Mouse (Mus musculus) lung, embryonic 14.5 days (tissue): ENCODE results near the gene Itm2b. TPM values are rescaled to one million over a fixed set of nuclear protein-coding genes. Genes with fewer than 3 reads are reported as not detected.

Experiments
- ATAC-seq: fragments of 200-750 bp; cut with Nextera tagmentation; 2 replicates; pipeline ENCODE4 v1.8.0; 2017; ENCODE audit warnings: mild to moderate bottlenecking, moderate TSS enrichment, moderate library complexity; ENCODE audit not compliant: insufficient read depth
- DNase-seq: peaks from one replicate; pipeline ENCODE4 v3.0.0-alpha.2; 2015
- H3K27ac ChIP-seq: fragments of 300-500 bp; sonication (generic); 2 replicates; pipeline ENCODE4 v1.5.1; 2014; ENCODE audit warnings: low read depth, mild to moderate bottlenecking, moderate library complexity
- H3K27me3 ChIP-seq: fragments of 300-500 bp; sonication (generic); 2 replicates; pipeline ENCODE4 v1.6.1; 2014; ENCODE audit warnings: low read length, control low read depth; ENCODE audit not compliant: insufficient read depth
- H3K36me3 ChIP-seq: fragments of 300-500 bp; sonication (generic); 2 replicates; pipeline ENCODE4 v1.6.1; 2014; ENCODE audit warnings: control low read depth; ENCODE audit not compliant: insufficient read depth
- H3K4me1 ChIP-seq: fragments of 300-500 bp; sonication (generic); 2 replicates; pipeline ENCODE4 v1.6.1; 2014; ENCODE audit warnings: antibody characterized with exemption, control low read depth; ENCODE audit not compliant: insufficient read depth
- H3K4me2 ChIP-seq: fragments of 300-500 bp; sonication (generic); 2 replicates; pipeline ENCODE4 v1.6.1; 2014; ENCODE audit warnings: mild to moderate bottlenecking
- H3K4me3 ChIP-seq: fragments of 300-500 bp; sonication (generic); 2 replicates; pipeline ENCODE4 v1.5.1; 2014; ENCODE audit warnings: low read depth, low read length
- H3K9ac ChIP-seq: fragments of 300-500 bp; sonication (generic); 2 replicates; pipeline ENCODE4 v1.6.1; 2014
- H3K9me3 ChIP-seq: fragments of 300-500 bp; sonication (generic); 2 replicates; pipeline ENCODE4 v1.6.1; 2016; ENCODE audit warnings: low read depth, low read length, control low read depth
- CTCF ChIP-seq: IDR thresholded peaks from 2 replicates; pipeline ENCODE4 v1.5.1; 2016; ENCODE audit warnings: antibody characterized with exemption, low read depth
- whole genome bisulfite sequencing: fragments of 180-500 bp; shearing (Covaris S2); extraction: QIAGEN DNeasy Blood & Tissue Kit; methylation state at CpG from one replicate; pipeline ENCODE4 v1.1.7; 2014; 5-methylcytosine and 5-hydroxymethylcytosine counted together
- polyA plus RNA-seq: library from polyadenylated mRNA; unstranded; fragments of >200 nt; fragmentation: Nextera tagmentation; extraction: Ambion mirVana; gene quantifications from 2 replicates; pipeline ENCODE4 v1.2.1, GENCODE M21; 2014

Gene Itm2b
- polyA plus RNA-seq = 630 and 663 TPM in 2 replicates

GRCm38 (mm10) chr14:73384913-73385719 is at the start of gene Itm2b:
TSS of gene Itm2b (minus strand) at chr14:73385289.
- Histone ChIP-seq H3K27me3 (no peaks in the 10 kb centered on the region), H3K4me2 (peak within 1 kb of the TSS; percentile 79), H3K9me3 (no peaks in the 10 kb centered on the region), H3K4me3 (peak within 1 kb of the TSS; percentile 97), H3K27ac (peak within 1 kb of the TSS; percentile 97), H3K36me3 (peaks cover 11% of the 10 kb centered on the region), H3K9ac (peak within 1 kb of the TSS; percentile 98), H3K4me1 (peaks cover 24% of the 10 kb centered on the region)
- WGBS = under 1% methylated on average over 62 of the region's 62 CpGs
- TF ChIP-seq CTCF = peak; percentile 26; the same call in 1 of the 2 replicates
- ATAC-seq = peak; percentile 94
- DNase-seq = peak; percentile 94

GRCm38 (mm10) chr14:73433487-73433886 is 48.4 kb upstream of the Itm2b start:
- H3K9me3 ChIP-seq = no peaks in the 10 kb centered on the region
- ATAC-seq = no peak

GRCm38 (mm10) chr14:73430571-73430970 is 45.5 kb upstream of the Itm2b start:
- no peaks in the 10 kb centered on the region for H3K9me3 ChIP-seq
- H3K36me3 ChIP-seq = no peaks in the 10 kb centered on the region
- ATAC-seq = no peak
- H3K27me3 ChIP-seq = no peaks in the 10 kb centered on the region
- no peak overlapping the region for H3K9ac ChIP-seq
- peaks cover 4% of the 10 kb centered on the region; the same call in 1 of the 2 replicates for H3K4me1 ChIP-seq
- H3K27ac ChIP-seq = no peak overlapping the region
- H3K4me2 ChIP-seq = no peak overlapping the region
- 0 out of 2 replicates have a peak, but pooled peaks have one; percentile 13 for TF ChIP-seq CTCF
- no peak overlapping the region for H3K4me3 ChIP-seq
- WGBS = 54% methylated on average over 12 of the region's 12 CpGs
- DNase-seq = no peak

More at GRCm38 (mm10) chr14:73433487-73433886, 48.4 kb upstream of the Itm2b start:
- no peak for TF ChIP-seq CTCF
- no peak overlapping the region for H3K9ac ChIP-seq
- no peak overlapping the region for H3K27ac ChIP-seq
- DNase-seq = peak; percentile 20
- H3K4me2 ChIP-seq = no peak overlapping the region
- H3K4me3 ChIP-seq = no peak overlapping the region
- H3K4me1 ChIP-seq = peaks cover 4% of the 10 kb centered on the region; the same call in 1 of the 2 replicates
- 76% methylated on average over 6 of the region's 6 CpGs for WGBS
- no peaks in the 10 kb centered on the region for H3K27me3 ChIP-seq
- no peaks in the 10 kb centered on the region for H3K36me3 ChIP-seq

GRCm38 (mm10) chr14:73425571-73426041 is 40.5 kb upstream of the Itm2b start:
- Histone ChIP-seq H3K9me3 (no peaks in the 10 kb centered on the region), H3K27ac (no peak overlapping the region), H3K36me3 (no peaks in the 10 kb centered on the region), H3K4me3 (no peak overlapping the region), H3K4me1 (no peaks in the 10 kb centered on the region), H3K4me2 (no peak overlapping the region), H3K9ac (no peak overlapping the region), H3K27me3 (no peaks in the 10 kb centered on the region)
- 82% methylated on average over 2 of the region's 2 CpGs for WGBS
- TF ChIP-seq CTCF = no peak
- ATAC-seq = no peak
- DNase-seq = no peak

- no peaks in the 10 kb centered on the region for H3K4me1 ChIP-seq
- DNase-seq (no peak), ATAC-seq (no peak)
- TF ChIP-seq CTCF = no peak
- H3K9ac ChIP-seq = no peak overlapping the region
- H3K4me3 ChIP-seq = no peak overlapping the region
- no peaks in the 10 kb centered on the region for H3K27me3 ChIP-seq
- H3K36me3 ChIP-seq = no peaks in the 10 kb centered on the region
- no peak overlapping the region for H3K27ac ChIP-seq
- 65% methylated on average over 6 of the region's 6 CpGs for WGBS
- H3K9me3 ChIP-seq = no peaks in the 10 kb centered on the region
- H3K4me2 ChIP-seq = no peak overlapping the region
These were observed 39.9 kb upstream of the Itm2b start for GRCm38 (mm10) chr14:73424961-73425360.

- Histone ChIP-seq H3K4me2 (no peak overlapping the region), H3K9me3 (no peaks in the 10 kb centered on the region), H3K27me3 (no peaks in the 10 kb centered on the region), H3K9ac (no peak overlapping the region), H3K27ac (no peak overlapping the region), H3K4me1 (no peaks in the 10 kb centered on the region), H3K36me3 (no peaks in the 10 kb centered on the region), H3K4me3 (no peak overlapping the region)
- no peak for TF ChIP-seq CTCF
- ATAC-seq (no peak), DNase-seq (no peak)
These were observed 38.5 kb upstream of the Itm2b start for GRCm38 (mm10) chr14:73423542-73423941.

- H3K9ac ChIP-seq = no peak overlapping the region
- no peaks in the 10 kb centered on the region for H3K27me3 ChIP-seq
- H3K9me3 ChIP-seq = no peaks in the 10 kb centered on the region
- H3K36me3 ChIP-seq = no peaks in the 10 kb centered on the region
- TF ChIP-seq CTCF = no peak
- H3K4me1 ChIP-seq = no peaks in the 10 kb centered on the region
- no peak overlapping the region for H3K4me3 ChIP-seq
- no peak overlapping the region for H3K27ac ChIP-seq
- DNase-seq = no peak
- H3K4me2 ChIP-seq = no peak overlapping the region
- WGBS = 94% methylated on average over 2 of the region's 2 CpGs
- ATAC-seq = no peak
These were observed 37.5 kb upstream of the Itm2b start for GRCm38 (mm10) chr14:73422621-73423020.
